Mouse (Mus musculus): ENCODE results near the gene Rpp30.

DNA sequence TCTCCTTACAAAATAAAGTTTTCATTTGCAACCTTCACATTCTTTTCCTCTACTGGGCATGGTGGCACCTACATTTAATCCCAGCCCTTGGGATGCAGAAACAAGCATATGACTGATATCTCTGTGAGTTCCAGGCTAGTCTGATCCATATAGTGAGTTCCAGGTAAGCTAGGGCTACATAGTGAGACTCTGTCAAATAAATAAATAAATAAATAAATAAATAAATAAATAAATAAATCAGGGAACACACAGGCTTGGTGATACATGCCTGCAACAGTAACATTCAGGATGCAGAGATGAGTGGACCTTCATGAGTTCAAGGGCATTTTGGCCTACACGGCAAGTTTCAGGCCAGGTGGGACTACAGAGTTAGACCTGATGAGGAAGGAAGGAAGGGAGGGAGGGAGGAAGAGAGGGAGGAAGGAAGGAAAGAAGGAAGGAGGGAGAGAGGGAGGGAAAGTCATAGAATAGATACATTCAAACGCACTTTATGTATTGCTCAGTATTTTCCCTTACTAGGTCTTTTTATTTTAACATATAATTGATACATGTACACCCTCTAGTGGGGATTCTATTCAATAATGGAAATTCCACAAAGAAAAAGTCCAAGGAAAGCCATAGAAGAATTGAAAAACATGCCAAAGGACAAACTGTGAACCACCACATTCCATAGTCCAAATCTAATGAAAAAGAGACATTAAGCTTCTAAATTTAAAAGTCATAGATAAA lies 20.6 kb upstream of the Rpp30 start:
- TF ChIP-seq CTCF (IDR thresholded peaks at IDR 0.05; ENCODE audit: control insufficient read depth, insufficient read depth, insufficient replicate concordance, low read depth, low read length) (no peak), POLR2A (IDR thresholded peaks at IDR 0.05; ENCODE audit: control insufficient read depth, low read depth, low read length) (no peak)

Data from testis, adult 2 months (tissue).